Mouse (Mus musculus) left cerebral cortex, postnatal 10 days (tissue): ENCODE results near the gene Skint7. TPM values are rescaled to one million over a fixed set of nuclear protein-coding genes. Genes with fewer than 3 reads are reported as not detected.
"Not testable (repeated sequence)": the region's sequence is repeated elsewhere in the genome, so short reads cannot be mapped to it uniquely, and the experiment has no call there.

Source experiments
- DNase-seq, 2 experiments: peaks; one replicate each; pipeline ENCODE4 v3.0.0; 2021 to 2022; ENCODE audit warnings: low spot score in 2 of 2, mixed read lengths in 1 of 2; ENCODE audit errors: extremely low spot score in 1 of 2
- intact Hi-C: fragments of 180-260 bp; cut with DNase I; formaldehyde crosslinking; loops from one replicate; pipeline ENCODE4 v1.15.1; 2025
- total RNA-seq, 2 experiments: library from RNA; stranded (reverse); gene quantifications; 2 replicates each; pipeline ENCODE4 v1.2.3; 2021

Gene Skint7
- total RNA-seq, result under 1 TPM; 0.19 to 0.57 TPM

GRCm38 (mm10) chr4:111972623-111973022 lies at the start of gene Skint7:
Skint7 (plus strand) TSS chr4:111972923.
- DNase-seq, result no peak

GRCm38 (mm10) chr4:111961309-111961708 lies 11.4 kb upstream of the Skint7 start:
- intact Hi-C loops, result no loop called here
- DNase-seq, result peak in 1 of 2 experiments; percentile 2

More at GRCm38 (mm10) chr4:111972623-111973022, at the start of gene Skint7:
- intact Hi-C loops, result no loop called here

GRCm38 (mm10) chr4:111963241-111963640 lies 9.5 kb upstream of the Skint7 start:
- intact Hi-C loops, DNase-seq: not testable (repeated sequence)

GRCm38 (mm10) chr4:111963669-111964068 lies 9.1 kb upstream of the Skint7 start:
- intact Hi-C loops, result no loop called here
- no peak for DNase-seq

- intact Hi-C loops, result no loop called here
- DNase-seq, result no peak
Observed at GRCm38 (mm10) chr4:112005969-112006368, 33.2 kb downstream of the Skint7 start, which contains the start of gene Skint1. Skint1 (plus strand) TSS chr4:112006269.

Other genes starting within 250 kb of the Skint7 start
- gene Slc5a9, start 70.0 kb upstream of the Skint7 start, total RNA-seq, result not detected
- not detected for gene Skint8, start 53.5 kb upstream of the Skint7 start, total RNA-seq
- gene Skint1, start 33.3 kb downstream of the Skint7 start, total RNA-seq, result not detected
- gene Skint4, start 99.1 kb downstream of the Skint7 start, total RNA-seq, result not detected